Mouse (Mus musculus): ENCODE measurements around the gene Efs.

Gene Efs

DNA sequence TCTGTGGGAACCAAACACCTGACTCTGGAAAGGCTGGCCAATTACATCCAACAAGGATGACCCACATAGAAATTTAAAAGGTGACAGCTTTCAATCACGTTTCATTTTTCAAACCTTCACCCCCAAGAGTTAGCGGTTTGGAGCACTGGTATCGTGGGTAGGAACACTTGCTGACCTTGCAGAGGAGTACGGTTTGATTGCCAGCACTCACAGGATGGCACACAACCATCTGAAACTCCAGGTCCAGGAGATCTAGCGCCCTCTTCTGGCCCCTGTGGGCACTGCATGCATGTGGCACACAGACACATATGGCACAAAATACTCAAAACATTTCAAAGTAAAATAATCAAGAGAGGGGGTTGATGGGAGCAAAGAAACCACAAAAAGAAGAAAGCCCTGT lies 59.0 kb downstream of the Efs start:
- peak; percentile 41 for DNase-seq

All from retina, postnatal 1 day (tissue).